Mouse (Mus musculus): ENCODE results near the gene Fhl1. TPM values are rescaled to one million over a fixed set of nuclear protein-coding genes. Genes with fewer than 3 reads are reported as not detected.

Gene Fhl1
- polyA plus RNA-seq (2014; fragmentation: Nextera tagmentation; extraction: Ambion mirVana): 241 and 264 TPM in 2 replicates

- ATAC-seq (ENCODE audit: insufficient read depth): peak; percentile 94
- Histone ChIP-seq H3K4me3 (ENCODE audit: low read depth, low read length) (peak within 1 kb of the TSS; percentile 52), H3K27ac (ENCODE audit: low read depth) (peak within 1 kb of the TSS; percentile 72; the same call in 1 of the 2 replicates), H3K27me3 (ENCODE audit: insufficient read depth, low read length) (no peaks in the 10 kb centered on the region), H3K4me2 (peak within 1 kb of the TSS; percentile 57), H3K9ac (peak within 1 kb of the TSS; percentile 60), H3K36me3 (ENCODE audit: insufficient read depth) (0 out of 2 replicates have a peak, but pooled peaks cover 4% of the 10 kb centered on the region), H3K9me3 (ENCODE audit: low read depth, low read length) (no peaks in the 10 kb centered on the region), H3K4me1 (ENCODE audit: insufficient read depth) (no peaks in the 10 kb centered on the region)
- 17% methylated on average over 24 of the region's 106 CpGs for WGBS
- TF ChIP-seq CTCF (IDR thresholded peaks at IDR 0.05; ENCODE audit: low read depth): no peak
- DNase-seq: peak; percentile 77
Measured at GRCm38 (mm10) chrX:56731306-56732201, at the start of gene Fhl1. TSS of gene Fhl1 (plus strand) at chrX:56731787.

- no peak overlapping the region for H3K4me2 ChIP-seq
- no peaks in the 10 kb centered on the region for H3K36me3 ChIP-seq (ENCODE audit: insufficient read depth)
- no peak for ATAC-seq (ENCODE audit: insufficient read depth)
- TF ChIP-seq CTCF (IDR thresholded peaks at IDR 0.05; ENCODE audit: low read depth): no peak
- H3K27ac ChIP-seq (ENCODE audit: low read depth): no peak overlapping the region
- no peaks in the 10 kb centered on the region for H3K9me3 ChIP-seq (ENCODE audit: low read depth, low read length)
- 37% methylated on average over 1 of the region's 1 CpGs for WGBS
- no peaks in the 10 kb centered on the region for H3K27me3 ChIP-seq (ENCODE audit: insufficient read depth, low read length)
- H3K4me1 ChIP-seq (ENCODE audit: insufficient read depth): no peaks in the 10 kb centered on the region
- no peak for DNase-seq
- no peak overlapping the region for H3K9ac ChIP-seq
- no peak overlapping the region for H3K4me3 ChIP-seq (ENCODE audit: low read depth, low read length)
Measured at GRCm38 (mm10) chrX:56682156-56682720, 49.3 kb upstream of the Fhl1 start.

GRCm38 (mm10) chrX:56683521-56683920 lies 48.1 kb upstream of the Fhl1 start:
- DNase-seq: peak; percentile 69
- no peak overlapping the region for H3K9ac ChIP-seq
- no peaks in the 10 kb centered on the region for H3K9me3 ChIP-seq (ENCODE audit: low read depth, low read length)
- no peak overlapping the region for H3K4me3 ChIP-seq (ENCODE audit: low read depth, low read length)
- no peaks in the 10 kb centered on the region for H3K4me1 ChIP-seq (ENCODE audit: insufficient read depth)
- H3K36me3 ChIP-seq (ENCODE audit: insufficient read depth): no peaks in the 10 kb centered on the region
- no peaks in the 10 kb centered on the region for H3K27me3 ChIP-seq (ENCODE audit: insufficient read depth, low read length)
- TF ChIP-seq CTCF (IDR thresholded peaks at IDR 0.05; ENCODE audit: low read depth): no peak
- no peak overlapping the region for H3K4me2 ChIP-seq
- no peak for ATAC-seq (ENCODE audit: insufficient read depth)
- 67% methylated on average over 10 of the region's 10 CpGs for WGBS
- H3K27ac ChIP-seq (ENCODE audit: low read depth): no peak overlapping the region

- Histone ChIP-seq H3K4me1 (ENCODE audit: insufficient read depth) (no peaks in the 10 kb centered on the region), H3K27ac (ENCODE audit: low read depth) (no peak overlapping the region), H3K9me3 (ENCODE audit: low read depth, low read length) (no peaks in the 10 kb centered on the region), H3K9ac (no peak overlapping the region), H3K4me2 (no peak overlapping the region), H3K27me3 (ENCODE audit: insufficient read depth, low read length) (no peaks in the 10 kb centered on the region), H3K36me3 (ENCODE audit: insufficient read depth) (no peaks in the 10 kb centered on the region), H3K4me3 (ENCODE audit: low read depth, low read length) (no peak overlapping the region)
- 88% methylated on average over 6 of the region's 6 CpGs for WGBS
- ATAC-seq (ENCODE audit: insufficient read depth) (no peak), DNase-seq (no peak)
- TF ChIP-seq CTCF (IDR thresholded peaks at IDR 0.05; ENCODE audit: low read depth): no peak
Measured at GRCm38 (mm10) chrX:56692554-56692953, 39.0 kb upstream of the Fhl1 start.

- no peak for ATAC-seq (ENCODE audit: insufficient read depth)
- TF ChIP-seq CTCF (IDR thresholded peaks at IDR 0.05; ENCODE audit: low read depth): no peak
- WGBS: 76% methylated on average over 2 of the region's 2 CpGs
Measured at GRCm38 (mm10) chrX:56694539-56694938, 37.0 kb upstream of the Fhl1 start.

GRCm38 (mm10) chrX:56697199-56697780 lies 34.3 kb upstream of the Fhl1 start:
- no peaks in the 10 kb centered on the region for H3K36me3 ChIP-seq (ENCODE audit: insufficient read depth)
- H3K4me3 ChIP-seq (ENCODE audit: low read depth, low read length): no peak overlapping the region
- WGBS: 60% methylated on average over 6 of the region's 6 CpGs
- H3K27me3 ChIP-seq (ENCODE audit: insufficient read depth, low read length): no peaks in the 10 kb centered on the region
- TF ChIP-seq CTCF (IDR thresholded peaks at IDR 0.05; ENCODE audit: low read depth): no peak
- H3K27ac ChIP-seq (ENCODE audit: low read depth): 0 out of 2 replicates have a peak overlapping the region, but pooled peaks have one; percentile 30
- no peak overlapping the region for H3K4me2 ChIP-seq
- H3K9ac ChIP-seq: no peak overlapping the region
- peak; percentile 52 for ATAC-seq (ENCODE audit: insufficient read depth)
- H3K9me3 ChIP-seq (ENCODE audit: low read depth, low read length): no peaks in the 10 kb centered on the region
- DNase-seq: peak; percentile 39
- no peaks in the 10 kb centered on the region for H3K4me1 ChIP-seq (ENCODE audit: insufficient read depth)

More at GRCm38 (mm10) chrX:56694539-56694938, 37.0 kb upstream of the Fhl1 start:
- no peak overlapping the region for H3K27ac ChIP-seq (ENCODE audit: low read depth)
- H3K4me3 ChIP-seq (ENCODE audit: low read depth, low read length): no peak overlapping the region
- no peak overlapping the region for H3K4me2 ChIP-seq
- no peaks in the 10 kb centered on the region for H3K27me3 ChIP-seq (ENCODE audit: insufficient read depth, low read length)
- no peak overlapping the region for H3K9ac ChIP-seq
- no peaks in the 10 kb centered on the region for H3K4me1 ChIP-seq (ENCODE audit: insufficient read depth)
- no peak for DNase-seq
- H3K9me3 ChIP-seq (ENCODE audit: low read depth, low read length): no peaks in the 10 kb centered on the region
- H3K36me3 ChIP-seq (ENCODE audit: insufficient read depth): no peaks in the 10 kb centered on the region

GRCm38 (mm10) chrX:56697886-56698285 lies 33.7 kb upstream of the Fhl1 start:
- ATAC-seq (ENCODE audit: insufficient read depth): no peak
- Histone ChIP-seq H3K36me3 (ENCODE audit: insufficient read depth) (no peaks in the 10 kb centered on the region), H3K4me2 (no peak overlapping the region), H3K9me3 (ENCODE audit: low read depth, low read length) (no peaks in the 10 kb centered on the region), H3K9ac (no peak overlapping the region), H3K4me1 (ENCODE audit: insufficient read depth) (no peaks in the 10 kb centered on the region), H3K4me3 (ENCODE audit: low read depth, low read length) (no peak overlapping the region), H3K27ac (ENCODE audit: low read depth) (no peak overlapping the region), H3K27me3 (ENCODE audit: insufficient read depth, low read length) (no peaks in the 10 kb centered on the region)
- 68% methylated on average over 4 of the region's 4 CpGs for WGBS
- no peak for TF ChIP-seq CTCF (IDR thresholded peaks at IDR 0.05; ENCODE audit: low read depth)
- DNase-seq: no peak

All from lung, embryonic 14.5 days (tissue).